Mouse (Mus musculus): ENCODE results near the gene Atg9b. TPM values are rescaled to one million over a fixed set of nuclear protein-coding genes. Genes with fewer than 3 reads are reported as not detected.
A peak's percentile ranks its signal among the peaks of the same experiment; 100 is the strongest.
"Not testable (repeated sequence)": the region's sequence is repeated elsewhere in the genome, so short reads cannot be mapped to it uniquely, and the experiment has no call there.

Atg9b gene
- total RNA-seq, 2 experiments from 2014 or later = 0.99 to 1.6 TPM

DNA sequence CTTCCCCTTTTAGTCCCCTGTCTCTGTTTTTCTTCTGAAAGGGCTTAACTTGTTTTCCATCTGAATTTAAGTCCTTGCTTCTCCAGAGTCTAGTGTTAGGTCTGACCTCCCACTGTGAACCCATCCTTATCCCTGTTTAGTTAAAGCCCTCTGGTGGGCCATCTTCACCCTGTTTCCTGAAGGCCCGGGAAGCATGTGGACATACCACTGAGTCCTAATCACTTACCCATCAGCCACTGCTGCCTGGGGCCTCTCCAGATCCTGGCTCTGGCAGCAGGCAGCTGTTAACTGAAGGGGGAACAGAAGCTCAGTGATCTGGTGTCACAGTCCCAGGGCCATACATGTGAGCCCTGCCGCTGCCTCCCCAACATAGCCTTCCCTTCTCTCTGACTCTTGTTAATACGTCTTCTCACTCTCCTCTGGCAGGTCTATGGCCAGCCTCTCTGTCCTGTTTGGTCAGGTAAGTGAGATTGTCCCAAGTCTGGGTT is 13.5 kb upstream of the Atg9b start:
- no peak for DNase-seq

DNA sequence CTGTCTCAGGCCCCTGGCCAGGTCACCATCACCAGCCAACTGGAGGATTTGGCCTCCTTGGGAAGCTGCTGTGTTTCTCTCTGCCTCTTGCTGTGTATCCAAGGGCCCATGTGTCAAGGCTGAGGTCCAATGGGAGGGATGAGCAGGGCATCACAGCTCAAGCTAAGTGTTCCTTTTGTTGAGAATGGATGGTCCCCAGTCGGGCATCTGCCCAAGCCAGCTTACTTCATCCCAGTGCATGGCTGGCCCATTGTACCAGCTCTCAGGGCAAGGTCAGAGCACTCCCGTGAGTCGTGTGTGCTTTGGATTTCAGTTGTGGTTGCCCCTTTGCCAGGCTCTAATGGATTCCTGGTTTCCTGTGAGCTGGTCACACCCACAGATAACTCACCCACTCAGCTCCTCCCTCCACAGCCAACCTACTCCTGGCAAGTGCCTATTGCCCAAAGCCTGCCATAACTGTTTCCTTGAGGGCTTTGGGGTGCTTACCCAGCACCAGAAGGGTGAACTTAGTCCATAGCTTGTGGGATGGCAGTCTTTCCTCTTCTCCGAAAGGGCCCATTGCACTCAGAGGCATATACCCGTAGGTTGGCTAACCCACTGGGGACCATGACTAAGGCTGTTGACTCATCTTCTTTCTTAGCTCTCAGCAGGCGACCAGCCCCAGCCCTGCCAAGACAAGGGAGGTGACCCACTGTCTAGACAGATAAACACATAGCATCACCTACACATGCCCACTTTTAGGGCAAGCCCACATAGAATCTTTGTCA is 12.8 kb upstream of the Atg9b start:
- DNase-seq = peak; percentile 48 to 52

DNA sequence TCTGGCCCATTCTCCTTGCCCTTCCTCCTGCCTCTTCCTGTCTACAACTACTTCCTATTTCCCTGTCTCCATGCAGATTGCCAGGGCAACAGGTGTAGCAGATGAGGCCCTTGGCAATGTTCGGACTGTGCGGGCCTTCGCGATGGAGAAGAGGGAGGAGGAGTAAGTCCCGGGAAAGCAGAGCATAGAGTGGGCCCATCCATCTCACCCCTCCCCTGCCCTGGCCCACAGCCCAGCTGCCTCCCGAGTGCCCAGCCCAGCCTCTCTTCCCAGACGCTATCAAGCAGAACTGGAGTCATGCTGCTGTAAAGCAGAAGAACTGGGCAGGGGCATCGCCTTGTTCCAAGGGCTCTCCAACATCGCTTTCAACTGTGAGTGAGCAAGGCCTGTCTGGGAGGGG is 10.0 kb upstream of the Atg9b start:
- no peak for DNase-seq

DNA sequence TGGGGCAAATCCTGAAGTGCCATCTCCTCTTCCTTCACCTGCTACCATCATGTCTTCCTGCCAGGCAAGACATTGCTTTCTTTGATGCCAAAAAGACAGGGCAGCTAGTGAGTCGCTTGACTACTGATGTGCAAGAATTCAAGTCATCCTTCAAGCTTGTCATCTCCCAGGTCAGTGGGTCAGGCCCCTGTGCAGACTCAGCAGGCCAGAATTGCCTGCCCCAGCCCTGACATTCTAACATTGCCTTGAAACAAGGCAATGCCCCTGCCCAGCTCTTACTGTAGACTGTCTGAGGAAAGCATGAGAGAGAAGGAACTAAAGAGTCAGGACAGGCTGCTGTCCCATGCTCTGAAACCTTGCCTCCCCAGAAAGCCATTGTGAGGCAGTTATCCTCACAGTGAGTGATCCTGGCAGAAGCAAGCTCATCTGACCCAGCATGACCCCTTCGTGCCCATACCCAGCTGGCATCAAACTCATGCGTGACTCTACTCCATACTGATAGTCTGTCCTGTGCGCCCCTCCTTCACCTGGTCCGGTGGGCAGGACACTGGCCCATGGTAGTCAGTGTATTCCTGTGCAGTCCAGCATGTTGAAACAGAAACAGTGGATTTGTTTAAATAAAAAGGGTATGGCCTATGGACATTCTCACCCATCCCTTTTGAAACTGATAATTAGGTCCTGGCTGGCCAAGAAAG is 9.1 kb upstream of the Atg9b start:
- peak in 1 of 2 experiments; percentile 34 for DNase-seq

DNA sequence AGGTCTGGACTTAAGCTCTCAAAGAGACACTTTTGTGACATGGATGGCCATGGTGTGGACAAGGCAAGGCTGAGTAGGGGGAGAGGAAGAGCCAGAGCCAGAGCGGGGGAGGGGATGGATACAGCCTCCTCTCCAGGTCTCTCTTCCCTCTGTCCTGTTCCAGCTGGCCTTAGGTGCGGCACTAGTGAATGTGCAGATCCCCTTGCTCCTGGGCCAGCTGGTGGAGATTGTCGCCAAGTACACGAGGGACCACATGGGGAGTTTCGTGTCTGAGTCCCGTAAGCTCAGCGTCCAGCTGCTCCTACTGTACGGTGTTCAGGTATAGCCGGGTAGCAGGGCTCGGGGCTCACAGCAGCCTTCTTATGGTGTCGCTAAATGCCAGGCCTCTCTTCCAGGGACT is 8.4 kb upstream of the Atg9b start:
- DNase-seq = no peak

DNA sequence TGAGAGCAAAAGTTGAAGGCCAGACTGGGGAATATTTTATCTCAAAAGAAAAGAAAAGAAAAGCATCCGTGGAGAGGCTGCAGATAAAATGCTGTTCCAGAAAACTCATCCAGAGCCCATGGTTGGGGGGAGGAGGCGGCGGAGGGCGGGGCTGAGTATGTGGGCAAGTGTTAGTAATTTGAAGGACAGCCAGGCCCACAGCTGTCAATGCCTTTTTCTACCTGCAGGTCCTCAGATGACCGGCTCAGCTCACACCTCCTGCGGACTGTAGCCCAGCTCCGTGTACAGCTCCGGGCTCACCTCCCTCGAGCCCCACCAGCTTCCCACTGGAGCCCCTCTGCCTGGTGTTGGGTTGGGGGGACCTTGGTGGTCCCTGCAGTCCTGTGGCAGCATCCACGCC is 7.7 kb upstream of the Atg9b start:
- no peak for DNase-seq

DNA sequence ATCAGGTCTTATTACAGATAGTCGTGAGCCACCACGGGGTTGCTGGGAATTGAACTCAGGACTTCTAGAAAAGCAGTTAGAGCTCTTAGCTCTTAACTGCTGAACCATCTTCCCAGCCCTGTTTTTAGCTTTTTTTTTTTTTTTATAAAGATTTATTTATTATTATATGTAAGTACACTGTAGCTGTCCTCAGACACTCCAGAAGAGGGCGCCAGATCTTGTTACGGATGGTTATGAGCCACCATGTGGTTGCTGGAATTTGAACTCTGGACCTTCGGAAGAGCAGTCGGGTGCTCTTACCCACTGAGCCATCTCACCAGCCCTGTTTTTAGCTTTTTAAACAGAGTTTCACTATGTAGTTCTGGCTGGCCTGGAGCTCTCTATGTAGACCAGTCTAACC is 4.3 kb upstream of the Atg9b start:
- not testable (repeated sequence) for DNase-seq

DNA sequence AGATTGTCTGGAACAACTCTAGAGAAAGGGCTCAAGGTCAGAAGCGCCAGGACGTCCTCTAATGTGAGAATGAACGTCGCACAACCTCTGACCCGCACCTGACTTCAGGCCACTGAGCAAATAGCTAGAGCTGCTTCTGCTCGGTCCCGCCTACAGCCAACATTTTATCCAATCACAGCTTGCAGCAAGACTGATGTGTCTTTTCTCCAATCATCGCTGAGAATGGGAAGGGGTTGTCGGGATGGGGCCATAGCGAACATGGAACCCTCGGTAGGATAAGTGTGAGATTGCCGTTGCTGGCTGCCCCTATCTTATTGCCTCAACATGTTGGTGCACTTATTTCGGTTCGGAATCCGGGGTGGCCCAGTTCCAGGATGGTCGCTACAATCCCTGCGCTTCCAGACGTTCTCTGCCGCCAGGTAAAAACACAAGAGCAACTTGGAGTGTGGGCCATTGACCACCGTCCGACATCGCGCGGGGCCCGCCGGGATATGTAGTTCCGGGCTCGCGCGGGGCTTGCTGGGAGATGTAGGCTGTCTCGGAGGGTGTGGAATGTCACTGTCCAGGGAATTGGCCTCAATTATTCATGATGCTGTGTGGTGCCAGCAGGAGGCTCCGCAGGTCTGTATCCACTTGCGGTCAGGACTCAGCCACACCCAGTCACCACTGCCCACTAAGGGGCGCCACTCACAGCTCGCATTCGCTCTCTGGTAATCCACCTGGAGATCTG is 2.4 kb upstream of the Atg9b start:
- peak; percentile 94 to 95 for DNase-seq

DNA sequence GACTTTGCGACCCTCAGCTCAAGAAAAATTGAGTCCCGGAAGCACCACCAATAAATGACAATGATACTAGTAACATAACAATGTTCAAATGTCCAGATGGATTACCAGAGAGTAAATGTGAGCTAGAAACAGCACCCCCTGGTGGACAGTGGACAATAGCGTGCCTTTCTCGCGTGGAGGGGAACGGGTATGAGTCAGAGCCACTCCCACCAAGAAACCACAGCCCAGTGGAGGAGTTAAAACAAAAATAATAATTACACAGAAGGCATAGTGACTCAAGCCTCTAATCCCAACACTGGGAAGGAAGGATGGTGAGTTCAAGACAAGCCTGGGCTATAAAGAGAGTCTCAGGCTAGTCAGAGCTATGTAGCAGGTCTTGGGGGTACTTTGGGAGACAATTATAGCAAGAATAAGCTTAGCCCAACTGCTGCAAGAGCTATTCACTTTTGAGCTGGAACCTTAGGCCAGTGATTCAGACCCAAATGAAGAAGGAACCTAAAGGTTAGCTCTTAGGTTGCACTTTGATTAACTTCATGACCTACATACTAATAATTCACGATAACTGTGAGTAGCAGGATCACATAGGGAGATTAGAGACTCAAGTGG is 1.6 kb upstream of the Atg9b start, which contains the start of gene Abcb8:
TSS of gene Abcb8 (plus strand) at position 272 of the 606 bp plus-strand sequence.
- DNase-seq = peak; percentile 84 to 93

DNA sequence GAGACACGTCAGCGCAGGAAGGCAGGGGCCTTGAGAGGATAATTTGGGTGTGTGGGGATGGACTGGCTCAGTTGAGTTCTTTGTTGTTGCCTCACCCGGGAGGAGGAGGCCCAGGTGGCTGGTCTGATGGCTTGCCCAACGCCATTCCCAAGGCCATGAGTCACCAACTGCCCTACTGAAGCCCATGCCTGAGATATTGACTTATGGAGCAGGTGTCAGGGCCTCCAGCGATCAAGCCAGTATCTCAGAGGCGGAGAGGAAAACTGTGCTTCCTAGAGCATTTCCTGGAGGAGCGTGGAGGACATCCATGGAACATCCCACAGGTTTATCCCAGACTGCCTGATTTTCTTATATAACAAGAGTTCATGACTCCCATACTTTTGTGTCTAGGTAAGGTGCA is 781 bp upstream of the Atg9b start:
- DNase-seq = no peak

DNA sequence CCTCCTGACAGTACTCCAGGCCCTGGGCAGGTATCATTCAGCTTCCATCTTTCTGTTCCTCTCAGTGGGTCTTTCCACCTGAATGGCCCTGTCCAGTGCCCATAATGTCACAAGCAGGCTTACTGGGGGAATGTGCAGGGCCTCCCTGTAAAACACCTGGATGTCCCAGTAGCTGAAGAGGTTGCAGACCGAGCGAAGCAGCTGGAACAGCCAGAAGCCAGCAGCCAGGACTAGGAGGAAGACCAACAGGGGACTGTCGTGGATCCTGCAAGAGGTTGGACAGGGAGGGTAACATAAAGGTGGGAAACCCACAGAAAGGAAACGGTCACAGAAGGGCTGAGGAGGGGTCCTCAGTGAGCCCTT is 2.3 kb downstream of the Atg9b start:
- no peak for DNase-seq

DNA sequence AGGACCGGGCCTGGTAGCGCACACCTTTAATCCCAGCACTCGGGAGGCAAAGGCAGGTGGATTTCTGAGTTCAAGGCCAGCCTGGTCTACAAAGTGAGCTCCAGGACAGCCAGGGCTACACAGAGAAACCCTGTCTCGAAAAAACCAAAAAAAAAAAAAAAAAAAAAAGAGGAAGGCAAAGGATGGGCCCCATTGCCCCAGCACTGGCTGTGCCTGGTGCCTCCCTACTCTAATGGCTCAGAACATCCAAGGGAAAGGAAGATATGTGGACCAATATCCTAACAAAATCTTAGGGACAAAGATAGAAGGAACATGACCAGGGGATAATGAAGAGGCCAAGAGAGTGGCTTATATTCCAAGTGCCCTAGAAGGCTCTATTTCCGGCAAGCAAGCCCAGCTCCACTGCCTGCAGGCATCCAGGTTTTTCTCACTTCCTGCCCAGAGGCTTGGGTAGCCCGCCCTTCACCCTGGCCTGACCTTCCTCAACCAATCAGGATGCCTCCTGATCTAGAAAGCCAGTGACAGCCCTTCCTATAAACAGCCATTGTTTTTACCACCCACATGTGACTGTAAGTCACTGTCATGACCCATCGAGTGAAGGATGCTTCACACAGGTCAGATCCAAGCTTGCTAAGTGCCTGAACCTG is 2.8 kb downstream of the Atg9b start:
- peak; percentile 28 to 32 for DNase-seq

DNA sequence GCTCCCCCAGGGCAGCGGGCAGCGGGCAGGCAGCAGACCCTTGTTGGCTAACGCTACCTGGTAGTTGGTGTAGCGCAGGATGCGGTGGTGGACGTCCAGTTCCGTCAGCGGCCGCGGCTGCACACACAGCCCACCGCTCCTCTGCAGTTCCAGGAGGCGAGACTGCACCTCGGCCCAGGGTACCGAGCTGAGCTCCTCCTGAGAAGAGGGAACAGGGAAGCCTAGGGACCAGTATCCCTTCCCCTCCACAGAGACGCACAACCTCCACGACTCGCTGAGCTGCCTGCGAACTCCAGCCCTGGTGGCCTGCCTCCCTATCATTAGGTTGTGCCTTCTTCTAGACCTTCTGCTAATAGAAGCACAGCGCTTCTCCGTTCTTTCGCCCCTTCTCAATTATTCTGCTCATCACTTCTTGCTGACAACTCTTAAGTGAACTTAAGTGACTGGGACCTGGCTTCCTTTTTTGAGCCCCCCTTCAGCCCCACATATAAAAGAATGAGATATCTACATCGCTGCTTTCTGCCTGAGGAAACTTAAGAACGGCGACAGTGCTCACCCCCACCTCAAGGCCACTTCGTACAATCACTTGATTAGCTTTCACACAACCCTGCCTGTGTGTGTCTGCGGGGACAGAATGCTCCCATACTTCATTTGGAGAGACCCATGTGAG is 3.6 kb downstream of the Atg9b start:
- no peak for DNase-seq

DNA sequence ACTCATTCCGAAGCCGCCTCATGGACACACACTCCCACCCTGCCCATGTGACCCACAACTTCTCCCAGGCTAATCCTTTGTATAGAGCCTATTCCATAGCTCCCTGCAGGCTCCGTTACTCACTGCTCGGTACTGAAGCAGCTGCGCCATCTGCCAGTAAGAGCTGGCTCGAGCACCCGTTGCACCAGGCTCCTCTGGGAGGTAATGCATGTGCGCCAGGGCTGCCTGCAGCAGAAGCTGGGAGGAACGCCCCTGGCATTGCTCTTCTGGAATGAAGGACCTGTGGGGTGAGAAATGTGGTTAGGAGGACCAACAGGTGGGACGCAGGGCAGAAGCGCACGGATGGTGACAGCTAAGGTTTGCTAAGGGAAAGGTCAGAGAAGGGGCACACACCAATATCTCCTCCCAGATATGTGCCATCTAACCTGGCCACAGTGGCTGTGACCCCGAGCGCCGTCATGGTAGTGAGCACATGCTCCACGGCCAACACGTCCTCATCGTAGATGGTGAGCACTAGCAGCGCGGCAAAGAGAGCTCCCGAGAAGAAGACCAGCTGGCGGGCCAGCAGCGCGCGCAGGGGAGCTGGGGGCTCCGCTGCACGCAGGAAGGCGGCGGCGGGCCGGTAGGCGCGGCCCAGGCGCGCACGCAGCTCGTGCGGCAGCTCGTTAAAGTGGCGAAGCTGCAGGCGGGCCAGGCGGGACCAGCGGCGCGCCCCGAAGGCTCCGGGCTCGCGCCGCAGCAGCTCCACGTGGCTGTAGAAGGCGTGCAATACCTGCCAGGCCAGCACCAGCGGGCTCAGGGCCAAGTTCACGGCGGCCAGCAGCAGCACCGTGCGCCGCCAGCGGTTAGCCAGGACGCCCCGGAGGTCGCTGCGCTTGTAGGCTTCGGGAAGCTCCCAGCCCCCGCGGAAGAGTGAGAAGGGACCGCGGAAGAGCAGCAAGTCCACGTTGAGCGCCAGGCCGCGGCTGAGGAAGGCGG is 4.4 kb downstream of the Atg9b start:
- DNase-seq = peak; percentile 75 to 81

DNA sequence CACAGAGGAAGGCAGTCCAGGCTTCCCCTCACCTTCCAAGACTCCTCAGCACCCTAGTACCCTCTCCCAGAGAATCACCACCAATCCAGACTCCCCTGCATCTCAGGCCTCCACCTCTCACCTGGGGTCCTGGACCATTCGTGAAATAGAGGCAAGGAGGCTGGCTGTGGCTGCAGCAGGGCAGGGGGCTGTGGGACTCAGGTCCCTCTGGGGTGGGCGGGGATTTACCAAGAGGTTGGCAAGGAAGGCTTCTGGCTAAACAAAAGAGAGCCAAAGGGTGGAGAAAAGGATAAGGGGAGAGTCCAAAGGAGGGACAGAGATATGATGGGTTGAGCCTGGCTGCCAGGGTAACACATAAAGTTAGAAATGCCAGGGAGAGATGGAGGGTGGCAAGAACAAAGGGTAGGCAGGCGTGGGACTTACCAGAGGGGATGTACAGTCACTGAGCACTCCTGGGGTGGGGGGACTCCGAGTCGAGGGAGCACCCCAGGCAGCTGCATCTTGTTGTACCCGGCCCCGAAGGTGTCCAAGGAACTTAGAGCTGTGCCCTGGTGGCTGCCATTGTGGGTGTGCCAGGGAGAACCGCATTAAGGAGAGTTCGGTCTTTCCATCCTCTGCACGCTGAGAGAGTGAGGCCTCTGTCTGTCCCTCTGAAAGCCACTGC is 5.9 kb downstream of the Atg9b start:
- DNase-seq = no peak

DNA sequence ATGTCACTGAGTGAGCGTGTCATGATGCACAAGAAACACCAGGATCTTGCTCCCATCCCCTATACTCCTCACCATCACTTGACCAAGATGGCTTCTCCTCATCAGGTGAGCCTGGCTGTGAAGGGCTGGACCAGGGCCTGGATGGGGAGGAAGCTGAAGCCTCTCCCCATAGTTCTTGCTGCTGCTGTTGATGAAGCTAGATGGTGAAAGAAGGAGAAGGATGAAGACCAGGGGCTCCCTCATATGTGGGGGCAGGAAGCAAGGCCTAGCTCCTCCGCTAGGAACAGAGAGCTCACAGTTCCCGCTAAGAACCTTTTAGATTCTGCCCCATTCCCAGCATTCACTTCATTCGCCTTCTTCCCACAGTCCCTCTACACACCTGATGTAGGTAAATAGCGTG is 6.6 kb downstream of the Atg9b start:
- DNase-seq = no peak

DNA sequence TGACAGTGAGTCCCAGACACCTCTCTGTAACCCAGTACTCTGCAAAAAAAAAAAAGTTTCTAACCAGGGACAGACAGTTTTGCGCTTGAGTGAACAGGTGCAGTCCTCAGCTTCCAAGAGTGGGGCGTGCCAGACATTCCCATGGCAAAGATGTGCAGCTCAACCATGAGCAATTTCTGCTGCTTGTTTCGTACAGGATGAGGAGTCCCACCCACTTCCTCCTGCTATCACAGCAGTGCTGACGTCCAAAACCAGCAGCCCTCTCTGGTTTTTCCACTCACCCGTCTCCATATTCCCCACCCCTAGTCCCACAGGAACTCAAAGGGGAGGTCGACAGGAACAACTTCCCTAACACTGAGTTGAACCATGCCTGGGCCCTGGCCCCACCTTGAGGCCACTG is 7.5 kb downstream of the Atg9b start:
- peak; percentile 25 to 41 for DNase-seq

DNA sequence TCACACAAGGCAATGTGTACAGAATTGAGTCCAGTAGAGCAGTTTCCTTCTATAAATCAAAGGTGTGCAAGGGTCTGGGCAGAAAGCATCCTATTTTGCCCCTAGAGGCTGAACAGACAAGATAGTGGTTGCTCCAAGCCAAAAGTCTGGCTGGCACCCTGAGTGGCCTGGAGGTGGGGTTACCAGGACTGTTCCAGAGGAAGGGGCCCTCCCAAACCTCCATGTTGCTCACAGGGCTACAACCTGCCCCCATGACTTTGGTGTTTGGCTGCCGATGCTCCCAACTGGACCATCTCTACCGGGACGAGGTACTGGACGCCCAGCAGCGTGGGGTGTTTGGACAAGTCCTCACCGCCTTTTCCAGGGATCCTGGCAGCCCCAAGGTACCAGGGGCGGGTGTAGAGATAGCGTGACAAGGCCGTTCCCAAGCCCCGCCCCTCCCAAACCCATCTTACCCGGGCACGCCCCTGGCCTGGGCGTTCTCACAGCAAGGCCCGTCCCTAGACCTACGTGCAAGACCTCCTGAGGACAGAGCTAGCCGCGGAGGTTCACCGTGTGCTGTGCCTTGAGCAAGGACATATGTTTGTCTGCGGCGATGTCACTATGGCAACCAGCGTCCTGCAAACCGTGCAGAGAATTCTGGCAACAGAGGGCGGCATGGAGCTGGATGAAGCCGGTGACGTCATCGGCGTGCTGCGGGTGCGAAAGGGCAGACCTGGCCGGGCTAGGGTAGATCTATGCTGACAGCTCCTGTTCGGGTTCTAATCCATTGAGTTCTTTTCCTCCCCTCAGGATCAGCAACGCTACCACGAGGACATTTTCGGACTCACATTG is 8.7 kb downstream of the Atg9b start:
- DNase-seq = peak; percentile 94 to 95

DNA sequence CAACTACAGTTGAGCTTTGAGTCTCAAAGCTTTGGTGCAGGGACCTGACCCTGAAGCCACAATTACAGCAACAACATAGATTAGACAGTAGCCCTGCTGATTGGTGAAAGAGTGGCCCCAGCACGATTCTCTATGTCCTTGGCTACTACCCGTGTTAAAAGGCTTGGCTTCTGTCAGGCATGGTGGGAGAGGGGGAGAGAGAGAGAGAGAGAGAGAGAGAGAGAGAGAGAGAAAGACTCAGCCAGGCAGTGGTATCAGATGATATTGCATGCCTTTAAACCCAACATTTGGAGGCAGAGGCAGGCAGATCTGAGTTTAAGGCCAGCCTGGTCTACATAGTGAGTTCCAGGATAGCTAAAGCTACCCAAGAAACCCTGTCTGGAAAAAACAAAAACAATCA is 10.0 kb downstream of the Atg9b start:
- no peak for DNase-seq

Data from adrenal gland, postnatal 36 days (tissue).